Mouse (Mus musculus): ENCODE measurements around the gene Nsun2. TPM values are rescaled to one million over a fixed set of nuclear protein-coding genes. Genes with fewer than 3 reads are reported as not detected.
"Not testable (repeated sequence)": the region's sequence is repeated elsewhere in the genome, so short reads cannot be mapped to it uniquely, and the experiment has no call there.

The Nsun2 gene
- total RNA-seq, 2 experiments from 2014 or later, result 117 to 233 TPM

DNA sequence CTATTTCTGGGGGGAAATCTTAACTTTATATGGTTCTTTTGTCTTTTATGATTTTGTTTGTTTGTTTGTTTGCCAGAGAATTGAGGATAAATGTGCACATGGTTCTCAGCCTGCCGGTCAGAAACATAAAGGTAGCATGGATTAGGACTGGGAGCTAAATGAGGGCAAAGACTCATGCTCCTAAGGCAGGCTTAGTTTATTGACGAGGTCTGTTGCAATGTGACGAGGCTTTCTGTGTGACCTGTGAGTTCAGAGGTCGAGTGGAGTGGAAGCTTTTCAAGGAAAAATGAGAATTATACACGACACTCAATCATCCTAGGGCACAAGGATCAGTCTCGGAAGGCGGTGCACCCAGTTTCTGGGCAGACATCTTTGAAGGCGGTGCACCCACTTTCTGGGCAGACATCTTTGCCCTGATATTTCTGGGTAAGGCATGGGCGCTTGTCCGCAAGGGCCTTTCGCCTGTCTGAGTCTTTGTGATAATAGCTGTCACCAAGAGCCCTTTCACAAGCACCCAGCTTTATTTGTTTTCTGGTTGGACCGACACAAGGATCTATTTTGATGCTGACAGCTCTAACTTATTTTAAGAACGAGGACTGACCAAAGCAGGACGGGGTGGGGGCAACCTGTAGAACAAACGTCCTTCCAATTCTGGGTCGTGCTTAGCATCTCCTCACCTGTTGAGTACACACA, 14.1 kb downstream of the Nsun2 start:
- ATAC-seq (replicated peaks; ENCODE audit: poor library complexity, severe bottlenecking), result no peak

DNA sequence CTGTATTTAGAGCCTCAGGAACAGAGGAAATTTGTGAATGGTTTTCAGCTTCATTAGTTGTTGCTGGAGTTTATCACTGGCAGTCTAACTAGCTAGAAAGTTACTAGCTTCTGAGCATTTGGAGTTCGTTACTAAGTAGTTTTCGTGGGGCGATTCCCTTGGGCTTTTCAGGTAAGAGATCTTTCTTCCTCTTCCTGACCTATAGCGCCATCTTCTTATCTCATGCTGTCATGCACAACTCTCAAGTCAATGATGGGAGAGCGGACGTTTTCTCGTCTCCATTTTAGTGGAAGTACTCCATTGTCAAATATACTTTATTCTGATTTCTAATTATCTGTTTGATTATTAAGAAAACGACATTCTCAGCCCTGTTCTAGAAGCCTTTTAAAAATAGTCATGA, 16.4 kb downstream of the Nsun2 start:
- ATAC-seq (replicated peaks; ENCODE audit: poor library complexity, severe bottlenecking), result no peak

- ATAC-seq (replicated peaks; ENCODE audit: poor library complexity, severe bottlenecking), result no peak
These were observed 17.3 kb downstream of the Nsun2 start for GRCm38 (mm10) chr13:69550831-69551230.

DNA sequence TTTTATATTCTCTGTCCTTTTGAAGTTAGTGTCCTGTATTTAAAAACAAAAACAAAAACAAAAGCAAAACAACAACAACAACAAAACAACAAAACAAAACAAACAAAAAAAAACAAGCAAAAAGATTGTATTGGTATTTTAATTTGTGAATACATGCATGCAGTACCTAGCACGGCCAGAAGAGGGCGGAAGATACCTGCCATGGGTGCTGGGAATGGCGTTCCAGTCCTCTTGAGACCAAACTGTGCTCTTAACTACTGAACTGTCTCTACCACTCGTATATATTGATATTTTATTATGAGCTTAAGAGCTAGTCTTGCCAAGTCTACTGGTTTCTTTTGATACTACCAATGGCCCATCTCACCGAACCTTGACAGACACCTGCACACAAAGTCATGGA, 19.5 kb downstream of the Nsun2 start:
- peak; percentile 79 for ATAC-seq (replicated peaks; ENCODE audit: poor library complexity, severe bottlenecking)

DNA sequence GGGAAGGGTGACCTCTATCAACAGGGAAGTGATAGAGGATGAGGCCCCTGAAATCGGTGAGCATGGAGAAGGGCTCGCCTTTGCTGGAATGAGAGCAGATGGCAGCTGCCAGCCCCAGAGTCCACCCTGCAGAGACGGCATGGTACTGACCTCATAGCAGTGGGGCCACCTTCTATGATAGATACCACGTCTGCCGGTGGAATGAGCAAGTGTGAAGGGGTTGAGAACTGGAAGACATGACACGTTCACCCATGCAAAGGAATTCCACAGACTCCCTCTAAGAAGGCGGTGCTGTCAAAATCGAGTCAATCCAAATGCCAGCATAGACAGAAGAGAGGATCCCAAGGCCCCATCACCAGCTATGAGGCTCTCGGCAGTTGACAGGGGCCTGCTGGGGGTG, 20.7 kb downstream of the Nsun2 start:
- ATAC-seq (replicated peaks; ENCODE audit: poor library complexity, severe bottlenecking), result no peak

- ATAC-seq (replicated peaks; ENCODE audit: poor library complexity, severe bottlenecking), result no peak
These were observed 21.5 kb downstream of the Nsun2 start for GRCm38 (mm10) chr13:69555045-69555444.

DNA sequence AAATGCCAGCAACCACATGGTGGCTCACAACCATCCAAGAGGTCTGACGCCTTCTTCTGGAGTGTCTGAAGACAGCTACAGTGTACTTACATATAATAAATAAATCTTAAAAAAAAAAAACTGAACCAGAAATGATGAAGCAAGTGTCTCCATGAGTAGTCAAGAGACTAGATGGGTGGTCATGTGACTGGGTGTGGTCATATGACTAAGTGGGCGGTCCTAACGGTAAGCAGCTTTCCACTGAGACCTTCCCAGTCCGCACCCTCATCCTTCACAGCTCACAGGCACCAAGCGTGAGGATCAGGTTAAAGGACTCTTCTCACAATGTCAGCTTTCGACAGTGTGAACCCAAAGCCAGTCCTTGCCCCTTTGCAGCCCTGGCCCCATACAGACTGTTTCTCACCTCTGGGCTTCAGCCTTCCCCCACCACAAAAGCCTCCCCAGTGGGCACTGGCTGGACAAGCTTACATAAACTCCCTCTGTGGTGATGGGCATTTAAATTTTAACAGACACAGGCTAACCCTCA, 22.5 kb downstream of the Nsun2 start:
- ATAC-seq (replicated peaks; ENCODE audit: poor library complexity, severe bottlenecking), result no peak

- ATAC-seq (replicated peaks; ENCODE audit: poor library complexity, severe bottlenecking), result no peak
These were observed 23.2 kb downstream of the Nsun2 start for GRCm38 (mm10) chr13:69556728-69557127.

GRCm38 (mm10) chr13:69558098-69558660, 24.6 kb downstream of the Nsun2 start:
- ATAC-seq (replicated peaks; ENCODE audit: poor library complexity, severe bottlenecking), result no peak

DNA sequence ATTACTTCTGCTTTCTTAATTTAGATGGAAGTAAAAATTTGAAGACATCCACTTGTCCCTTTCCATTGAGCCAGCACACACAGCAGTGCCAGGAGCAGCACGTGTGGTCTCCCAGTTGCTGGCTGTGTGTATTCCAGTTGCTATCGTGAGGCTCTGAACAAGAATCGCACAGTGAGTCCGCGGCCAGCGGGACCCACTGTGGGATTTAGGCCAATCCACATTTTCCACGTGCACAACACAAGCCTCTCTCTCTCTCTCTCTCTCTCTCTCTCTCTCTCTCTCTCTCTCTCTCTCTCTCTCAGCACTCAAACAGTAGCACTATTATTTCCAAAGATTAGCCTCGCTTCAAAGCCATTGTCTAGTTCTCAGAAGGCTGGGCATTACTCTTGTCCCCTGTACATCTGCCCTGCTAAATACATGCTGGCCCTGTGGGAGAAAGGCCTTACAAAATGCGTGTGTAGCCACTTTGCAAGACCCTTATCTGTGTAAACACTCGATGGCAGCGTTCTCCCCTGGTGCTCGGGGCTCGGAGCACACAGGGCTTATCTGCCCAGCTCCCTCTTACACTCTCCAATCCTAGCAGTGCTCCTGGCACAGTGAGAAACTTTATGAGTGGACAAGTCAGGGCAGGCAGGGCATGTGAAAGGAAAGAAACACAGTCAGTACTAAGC, 25.9 kb downstream of the Nsun2 start:
- no peak for ATAC-seq (replicated peaks; ENCODE audit: poor library complexity, severe bottlenecking)

GRCm38 (mm10) chr13:69562004-69562403, 28.5 kb downstream of the Nsun2 start:
- ATAC-seq (replicated peaks; ENCODE audit: poor library complexity, severe bottlenecking), result no peak

DNA sequence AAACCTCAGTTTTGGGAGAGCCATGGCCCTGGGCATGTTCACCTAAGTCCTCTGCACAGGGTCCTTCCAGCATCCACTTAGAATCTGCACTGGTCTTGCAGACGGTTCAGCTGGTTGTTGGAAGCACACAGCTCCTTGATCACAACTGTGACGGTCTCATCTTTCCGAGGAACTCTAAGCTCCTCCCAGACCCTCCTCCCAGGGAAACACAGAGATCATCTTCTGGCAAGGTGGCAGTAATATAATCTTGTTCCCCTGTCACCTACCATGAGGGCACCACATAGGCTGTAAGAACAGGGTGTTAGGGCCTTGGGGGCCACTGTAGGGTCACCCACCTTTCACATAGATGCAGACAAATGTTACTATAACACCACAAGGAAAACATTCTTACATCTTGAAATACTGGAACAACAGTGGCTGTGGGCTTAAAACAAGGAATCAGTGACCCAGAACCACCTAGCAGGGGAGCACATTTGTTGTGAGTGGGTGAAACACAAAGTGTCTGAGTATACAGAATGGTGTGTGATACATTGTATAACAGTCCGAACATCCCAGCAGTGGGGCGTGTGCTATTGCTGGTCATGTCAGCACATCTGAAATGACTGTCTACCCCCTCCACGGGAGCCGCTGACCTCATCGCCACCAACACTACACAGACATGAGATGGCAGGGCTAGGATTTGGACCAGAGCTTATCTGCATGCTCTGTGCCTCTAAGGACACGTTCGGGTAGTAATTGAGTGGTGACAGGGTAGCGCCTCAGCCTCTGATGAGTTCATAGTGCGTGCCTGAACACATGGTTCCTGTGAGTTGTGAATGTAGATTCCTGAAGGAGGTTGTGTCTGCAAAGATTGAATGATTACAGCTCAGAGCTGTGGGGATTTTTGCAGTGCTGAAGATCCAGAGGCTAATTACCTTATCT, 29.4 kb downstream of the Nsun2 start:
- no peak for ATAC-seq (replicated peaks; ENCODE audit: poor library complexity, severe bottlenecking)

DNA sequence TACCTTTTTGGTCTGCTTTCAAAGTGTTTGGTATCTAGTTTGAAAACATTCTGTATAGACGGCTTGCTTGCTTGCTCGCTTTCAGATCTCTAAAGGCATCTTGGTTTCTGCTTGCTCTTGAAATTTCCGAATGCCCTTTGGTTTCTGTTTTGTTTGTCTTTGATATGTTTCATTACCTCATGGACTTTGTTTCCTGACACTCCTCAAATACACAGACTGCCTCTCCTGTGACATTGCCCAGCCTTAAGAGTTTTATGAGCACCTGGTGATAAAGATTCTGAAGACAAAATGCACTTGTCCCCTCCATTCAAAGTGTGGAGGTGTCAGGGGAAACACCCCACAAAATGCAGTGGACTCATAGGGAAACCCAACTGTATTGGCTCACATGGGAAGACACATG, 30.4 kb downstream of the Nsun2 start:
- no peak for ATAC-seq (replicated peaks; ENCODE audit: poor library complexity, severe bottlenecking)

DNA sequence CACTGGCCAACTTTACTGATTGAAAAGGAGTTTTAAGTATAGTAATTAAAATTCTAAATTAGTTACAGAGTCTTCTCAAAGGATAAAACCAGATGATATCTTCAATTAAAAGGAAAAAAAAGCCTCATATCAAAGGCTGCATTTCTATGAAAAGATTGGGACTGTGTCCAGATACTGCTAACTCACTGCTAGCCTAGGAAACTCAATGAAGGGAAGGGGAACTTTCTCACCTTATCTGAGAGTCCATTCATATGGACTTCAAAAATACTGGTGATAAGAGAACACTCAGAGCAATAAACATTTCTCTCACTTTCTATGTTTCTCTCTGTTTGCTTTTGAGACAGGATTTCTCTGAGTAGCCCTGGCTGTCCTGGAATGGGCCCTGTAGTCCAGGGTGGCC, 31.0 kb downstream of the Nsun2 start:
- ATAC-seq (replicated peaks; ENCODE audit: poor library complexity, severe bottlenecking), result no peak

DNA sequence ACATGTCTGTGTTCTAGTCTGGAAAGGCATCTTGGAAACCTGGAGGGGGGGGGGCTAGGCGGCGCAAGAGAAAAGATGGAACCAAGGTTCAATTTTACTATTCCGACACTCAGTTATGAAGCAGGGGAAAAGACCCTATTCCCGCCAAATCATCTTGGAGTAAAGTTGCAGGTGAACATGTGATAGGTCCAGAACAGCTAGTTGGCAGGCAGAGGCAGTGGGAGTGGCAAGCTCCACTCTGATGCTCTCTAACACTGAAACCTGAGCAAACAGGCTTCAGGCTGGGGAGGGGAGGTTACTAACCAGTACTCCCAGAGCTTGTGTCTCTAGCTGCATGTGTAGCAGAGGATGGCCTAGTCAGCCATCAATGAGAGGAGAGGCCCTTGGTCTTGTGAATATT, 31.9 kb downstream of the Nsun2 start:
- not testable (repeated sequence) for ATAC-seq (replicated peaks; ENCODE audit: poor library complexity, severe bottlenecking)

DNA sequence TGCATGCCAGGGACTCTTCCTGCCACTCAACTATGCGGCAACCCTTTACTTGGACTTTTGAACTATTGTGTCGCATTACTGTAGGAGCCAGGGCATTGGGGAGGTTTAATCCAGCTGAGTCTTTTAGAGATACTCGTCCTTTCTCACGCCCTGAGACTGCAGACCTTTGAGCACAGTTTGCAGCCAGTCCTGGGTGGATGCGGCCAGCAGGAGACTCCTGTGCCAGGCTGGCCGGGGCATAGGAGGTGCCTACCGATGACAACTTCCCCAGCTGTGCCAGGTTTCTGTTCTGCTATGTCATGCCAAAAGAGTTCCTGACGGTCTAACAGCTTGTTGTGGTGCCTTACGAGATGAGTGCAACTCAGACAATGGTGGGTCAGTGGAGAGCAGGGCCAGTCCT, 35.7 kb downstream of the Nsun2 start:
- ATAC-seq (replicated peaks; ENCODE audit: poor library complexity, severe bottlenecking), result peak; percentile 20

GRCm38 (mm10) chr13:69572594-69572993, 39.0 kb downstream of the Nsun2 start:
- ATAC-seq (replicated peaks; ENCODE audit: poor library complexity, severe bottlenecking), result no peak

- ATAC-seq (replicated peaks; ENCODE audit: poor library complexity, severe bottlenecking), result no peak
These were observed 43.1 kb downstream of the Nsun2 start for GRCm38 (mm10) chr13:69576676-69577075.

DNA sequence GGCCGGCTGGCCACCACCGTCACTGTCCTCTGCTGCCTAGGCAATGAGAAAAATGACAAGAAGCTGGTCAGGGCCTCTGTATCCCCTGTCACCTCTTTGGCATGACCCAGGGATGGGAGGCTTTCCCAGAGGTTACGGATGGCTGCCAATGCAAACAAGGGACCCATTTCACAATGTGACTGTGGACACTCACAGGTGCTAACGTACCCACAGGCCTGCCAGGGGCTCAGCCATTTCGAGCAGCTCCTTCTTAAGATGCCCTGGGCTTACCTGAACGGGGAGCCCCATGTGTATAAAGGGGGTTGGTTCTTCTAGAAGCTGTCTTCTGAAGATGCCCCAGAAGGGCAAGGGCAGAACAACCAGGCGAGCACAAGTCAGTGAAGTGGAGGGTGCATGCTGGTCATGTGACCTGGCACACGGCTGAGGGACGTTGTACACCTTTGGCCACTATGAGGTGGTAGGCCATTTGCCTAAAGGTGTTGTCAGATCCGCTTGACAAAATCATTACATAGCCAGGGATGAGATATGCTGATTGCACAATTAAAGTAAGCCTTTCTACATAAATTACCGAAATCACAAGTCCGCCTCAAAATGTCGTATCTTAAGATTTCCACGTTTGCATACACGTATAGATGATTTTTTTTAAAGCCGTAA, 43.8 kb downstream of the Nsun2 start:
- ATAC-seq (replicated peaks; ENCODE audit: poor library complexity, severe bottlenecking), result no peak

DNA sequence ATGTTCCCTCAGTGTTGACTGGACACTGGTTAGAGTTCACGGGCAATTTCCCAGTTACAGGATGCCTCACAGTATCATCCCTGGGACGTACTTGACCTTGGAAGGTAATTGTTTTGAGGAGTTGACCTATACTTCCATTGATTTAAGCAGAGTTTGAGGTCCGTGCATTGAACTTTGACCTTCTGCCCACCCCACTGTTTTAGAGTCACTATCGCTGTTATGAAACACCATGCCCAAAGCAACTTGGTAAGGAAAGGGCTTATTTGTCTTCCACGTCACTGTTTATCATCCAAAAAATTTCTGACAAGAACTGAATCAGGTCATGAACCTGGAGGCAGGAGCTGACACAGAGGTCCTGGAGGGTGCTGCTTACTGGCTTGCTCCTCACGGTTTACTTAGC, 48.9 kb downstream of the Nsun2 start:
- ATAC-seq (replicated peaks; ENCODE audit: poor library complexity, severe bottlenecking), result no peak

Data from granulocyte monocyte progenitor cell, adult 5-6 weeks (primary cell).